Mouse (Mus musculus) thymus, postnatal 14 days (tissue): ENCODE results near the gene Nfatc2ip.

Experiments used
- DNase-seq: peaks from one replicate; pipeline ENCODE4 v3.0.0; 2021

Nfatc2ip gene

GRCm38 (mm10) chr7:126354738-126355614, 41.6 kb downstream of the Nfatc2ip start:
- DNase-seq = no peak

GRCm38 (mm10) chr7:126353994-126354365, 42.6 kb downstream of the Nfatc2ip start:
- DNase-seq = no peak

GRCm38 (mm10) chr7:126353251-126353993, 43.1 kb downstream of the Nfatc2ip start:
- no peak for DNase-seq

GRCm38 (mm10) chr7:126351419-126351951, 45.1 kb downstream of the Nfatc2ip start:
- no peak for DNase-seq

GRCm38 (mm10) chr7:126350748-126351418, 45.7 kb downstream of the Nfatc2ip start:
- DNase-seq = no peak

GRCm38 (mm10) chr7:126348293-126348692, 48.2 kb downstream of the Nfatc2ip start:
- DNase-seq = no peak

- no peak for DNase-seq
Measured at GRCm38 (mm10) chr7:126347098-126347497, 49.4 kb downstream of the Nfatc2ip start.

GRCm38 (mm10) chr7:126345969-126346368, 50.6 kb downstream of the Nfatc2ip start:
- DNase-seq = no peak

- no peak for DNase-seq
Measured at GRCm38 (mm10) chr7:126345557-126345956, 51.0 kb downstream of the Nfatc2ip start.

- DNase-seq = no peak
Measured at GRCm38 (mm10) chr7:126340896-126341295, 55.6 kb downstream of the Nfatc2ip start.

- peak; percentile 50 for DNase-seq
Measured at GRCm38 (mm10) chr7:126340206-126340618, 56.3 kb downstream of the Nfatc2ip start.

GRCm38 (mm10) chr7:126339521-126339971, 57.0 kb downstream of the Nfatc2ip start:
- peak; percentile 75 for DNase-seq

- DNase-seq = peak; percentile 48
Measured at GRCm38 (mm10) chr7:126338906-126339305, 57.6 kb downstream of the Nfatc2ip start.

GRCm38 (mm10) chr7:126335556-126335955, 61.0 kb downstream of the Nfatc2ip start:
- DNase-seq = no peak
